Mouse (Mus musculus): ENCODE results near the gene Olfr980. TPM values are rescaled to one million over a fixed set of nuclear protein-coding genes. Genes with fewer than 3 reads are reported as not detected.

Olfr980 gene
- polyA plus RNA-seq, 1 experiment from 2014 or later, result not detected

Other genes starting within 250 kb of the Olfr980 start
- not detected in 2 replicates for gene Olfr968, start 226.3 kb downstream of the Olfr980 start, polyA plus RNA-seq (2014; fragmentation: Nextera tagmentation; extraction: Ambion mirVana)
- gene Olfr969, start 218.6 kb downstream of the Olfr980 start, polyA plus RNA-seq (2014; fragmentation: Nextera tagmentation; extraction: Ambion mirVana), result not detected in 2 replicates
- gene Olfr970, start 200.7 kb downstream of the Olfr980 start, polyA plus RNA-seq (2014; fragmentation: Nextera tagmentation; extraction: Ambion mirVana), result not detected in 2 replicates
- not detected in 2 replicates for gene Olfr971, start 172.7 kb downstream of the Olfr980 start, polyA plus RNA-seq (2014; fragmentation: Nextera tagmentation; extraction: Ambion mirVana)
- not detected in 2 replicates for gene Olfr972, start 143.2 kb downstream of the Olfr980 start, polyA plus RNA-seq (2014; fragmentation: Nextera tagmentation; extraction: Ambion mirVana)
- gene Olfr229, start 102.2 kb downstream of the Olfr980 start, polyA plus RNA-seq (2014; fragmentation: Nextera tagmentation; extraction: Ambion mirVana), result not detected in 2 replicates
- gene Olfr974, start 72.1 kb downstream of the Olfr980 start, polyA plus RNA-seq (2014; fragmentation: Nextera tagmentation; extraction: Ambion mirVana), result not detected in 2 replicates
- gene Olfr975, start 57.5 kb downstream of the Olfr980 start, polyA plus RNA-seq (2014; fragmentation: Nextera tagmentation; extraction: Ambion mirVana), result not detected in 2 replicates
- gene Olfr976, start 48.4 kb downstream of the Olfr980 start, polyA plus RNA-seq (2014; fragmentation: Nextera tagmentation; extraction: Ambion mirVana), result not detected in 2 replicates
- not detected in 2 replicates for gene Olfr978, start 17.5 kb downstream of the Olfr980 start, polyA plus RNA-seq (2014; fragmentation: Nextera tagmentation; extraction: Ambion mirVana)
- not detected in 2 replicates for gene Olfr979, start 6.1 kb downstream of the Olfr980 start, polyA plus RNA-seq (2014; fragmentation: Nextera tagmentation; extraction: Ambion mirVana)
- gene Olfr981, start 11.9 kb upstream of the Olfr980 start, polyA plus RNA-seq (2014; fragmentation: Nextera tagmentation; extraction: Ambion mirVana), result not detected in 2 replicates
- not detected in 2 replicates for gene Olfr982, start 64.2 kb upstream of the Olfr980 start, polyA plus RNA-seq (2014; fragmentation: Nextera tagmentation; extraction: Ambion mirVana)
- gene Olfr983, start 84.0 kb upstream of the Olfr980 start, polyA plus RNA-seq (2014; fragmentation: Nextera tagmentation; extraction: Ambion mirVana), result not detected in 2 replicates
- gene Olfr984, start 104.6 kb upstream of the Olfr980 start, polyA plus RNA-seq (2014; fragmentation: Nextera tagmentation; extraction: Ambion mirVana), result not detected in 2 replicates
- gene Olfr985, start 120.6 kb upstream of the Olfr980 start, polyA plus RNA-seq (2014; fragmentation: Nextera tagmentation; extraction: Ambion mirVana), result not detected in 2 replicates
- not detected in 2 replicates for gene Tmem225, start 138.5 kb upstream of the Olfr980 start, polyA plus RNA-seq (2014; fragmentation: Nextera tagmentation; extraction: Ambion mirVana)
- gene Olfr986, start 171.3 kb upstream of the Olfr980 start, polyA plus RNA-seq (2014; fragmentation: Nextera tagmentation; extraction: Ambion mirVana), result not detected in 2 replicates
- 8.1 and 9.0 TPM in 2 replicates for gene Zfp202, start 182.7 kb upstream of the Olfr980 start, polyA plus RNA-seq (2014; fragmentation: Nextera tagmentation; extraction: Ambion mirVana)